Mouse (Mus musculus) heart, adult 2 months (tissue): Measurements from ENCODE around the gene Olfr136. TPM values are rescaled to one million over a fixed set of nuclear protein-coding genes. Genes with fewer than 3 reads are reported as not detected.

Experiments
- DNase-seq, 2 experiments: peaks; one replicate each; pipeline ENCODE4 v3.0.0; 2021
- H3K27ac ChIP-seq: fragments of 200-600 bp; 2 replicates; pipeline ENCODE4 v1.8.1; 2022
- H3K27me3 ChIP-seq: fragments of 200-500 bp; 2 replicates; pipeline ENCODE4 v1.6.1; 2012; ENCODE audit warnings: mild to moderate bottlenecking, low read length, inconsistent platforms, mixed read lengths; ENCODE audit not compliant: control insufficient read depth, insufficient read depth
- H3K36me3 ChIP-seq: fragments of 200-500 bp; 2 replicates; pipeline ENCODE4 v1.6.1; 2012; ENCODE audit warnings: low read length, inconsistent platforms; ENCODE audit not compliant: control insufficient read depth, insufficient read depth
- H3K4me1 ChIP-seq: fragments of 200-500 bp; 2 replicates; pipeline ENCODE4 v1.6.1; 2011; ENCODE audit warnings: low read length; ENCODE audit not compliant: control insufficient read depth, insufficient read depth
- H3K4me3 ChIP-seq: fragments of 200-600 bp; 2 replicates; pipeline ENCODE4 v1.8.1; 2022
- H3K79me2 ChIP-seq: fragments of 200-500 bp; replicated peaks from 2 replicates; pipeline ENCODE4 v1.6.1; 2012; ENCODE audit warnings: mild to moderate bottlenecking, inconsistent platforms, low read length, moderate library complexity, mixed read lengths; ENCODE audit not compliant: control insufficient read depth, insufficient read depth
- H3K9ac ChIP-seq: fragments of 200-500 bp; 2 replicates; pipeline ENCODE4 v1.6.1; 2012; ENCODE audit warnings: low read depth, mild to moderate bottlenecking, control low read depth, inconsistent platforms, low read length, mixed read lengths
- CTCF ChIP-seq: fragments of 200-600 bp; IDR thresholded peaks from 2 replicates; pipeline ENCODE4 v1.8.1; 2022; ENCODE audit warnings: antibody characterized with exemption, mild to moderate bottlenecking, moderate library complexity
- EP300 ChIP-seq: fragments of 200-500 bp; IDR thresholded peaks from 2 replicates; pipeline ENCODE4 v1.6.1; 2011; ENCODE audit warnings: low read depth, low read length, control low read depth; ENCODE audit not compliant: insufficient read depth
- POLR2A ChIP-seq: fragments of 200-500 bp; IDR thresholded peaks from 2 replicates; pipeline ENCODE4 v1.6.1; 2011; ENCODE audit warnings: mild to moderate bottlenecking, low read depth, low read length, control low read depth; ENCODE audit not compliant: insufficient read depth
- intact Hi-C: fragments of 180-260 bp; cut with DNase I; formaldehyde crosslinking; loops from one replicate; pipeline ENCODE4 v1.15.1; 2025
- long read RNA-seq: library from polyadenylated mRNA; stranded (forward); transcript quantifications from one replicate; pipeline ENCODE4 v2.0.0, GENCODE M21; 2021
- polyA plus RNA-seq: library from polyadenylated mRNA; depleted of rRNA; stranded (reverse); fragments of >200 nt; gene quantifications from 2 replicates; pipeline ENCODE4 v1.2.3, GENCODE M21; 2012; rRNA removed
- total RNA-seq, 2 experiments: library from RNA; stranded (reverse); gene quantifications; 2 replicates each; pipeline ENCODE4 v1.2.3; 2021

Olfr136 gene
- total RNA-seq (not detected), polyA plus RNA-seq (not detected in 2 replicates)
- long read RNA-seq, result 0 reads

DNA sequence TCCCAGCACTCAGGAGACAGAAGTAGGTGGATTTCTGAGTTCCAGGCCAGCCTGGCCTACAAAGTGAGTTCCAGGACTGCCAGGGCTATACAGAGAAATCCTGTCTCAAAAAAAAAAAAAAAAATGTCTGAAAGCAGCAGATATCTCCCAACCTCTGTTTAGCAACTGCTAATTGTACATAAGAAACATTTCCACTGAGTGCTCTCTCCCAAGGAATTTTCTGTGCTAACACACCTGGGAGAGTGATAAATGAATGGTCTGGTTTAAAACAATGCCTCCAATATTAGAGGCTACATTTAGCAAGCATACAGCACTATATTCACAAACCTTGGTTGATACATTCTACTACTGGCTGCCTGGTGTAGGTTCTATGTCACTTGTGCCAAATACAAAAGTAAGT lies at the start of gene Olfr136:
TSS of gene Olfr136 (plus strand) at position 301 of the 400 bp plus-strand sequence.
- TF ChIP-seq CTCF (no peak), EP300 (no peak), POLR2A (no peak)
- Histone ChIP-seq H3K36me3 (no peaks in the 10 kb centered on the region), H3K27me3 (no peaks in the 10 kb centered on the region), H3K79me2 (no peaks in the 10 kb centered on the region), H3K9ac (no peak within 1 kb of the TSS), H3K4me3 (no peak within 1 kb of the TSS), H3K4me1 (no peaks in the 10 kb centered on the region), H3K27ac (no peak within 1 kb of the TSS)
- intact Hi-C loops, result no loop called here
- DNase-seq, result no peak

DNA sequence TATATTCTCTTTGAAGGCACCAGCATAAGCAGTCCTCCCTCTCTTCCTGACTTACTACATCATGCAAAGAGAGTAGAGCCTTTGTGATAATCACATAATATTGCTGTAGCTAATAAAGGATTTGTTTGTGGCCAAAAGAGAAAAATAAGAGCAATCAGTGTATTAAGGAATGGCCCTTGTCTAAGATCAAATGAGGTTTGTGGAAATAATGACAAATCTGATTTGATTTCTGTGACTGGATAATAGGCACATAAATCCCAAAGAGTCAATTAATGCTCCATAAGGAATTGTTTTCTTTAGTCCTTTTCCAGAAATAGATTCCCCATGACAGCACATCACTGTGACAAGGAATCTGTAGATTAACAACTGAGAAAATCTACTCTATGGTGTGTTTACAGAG lies 22.2 kb upstream of the Olfr136 start, which contains the start of gene Olfr137:
TSS of gene Olfr137 (minus strand) at position 101 of the 400 bp plus-strand sequence.
- no peak within 1 kb of the TSS for H3K27ac ChIP-seq
- no peaks in the 10 kb centered on the region for H3K4me1 ChIP-seq
- H3K79me2 ChIP-seq, result no peaks in the 10 kb centered on the region
- intact Hi-C loops, result no loop called here
- no peak for DNase-seq
- no peaks in the 10 kb centered on the region for H3K36me3 ChIP-seq
- no peak within 1 kb of the TSS for H3K9ac ChIP-seq
- H3K27me3 ChIP-seq, result no peaks in the 10 kb centered on the region
- no peak within 1 kb of the TSS for H3K4me3 ChIP-seq
- TF ChIP-seq EP300 (no peak), POLR2A (no peak), CTCF (no peak)

Other genes starting within 250 kb of the Olfr136 start
- gene Olfr131, start 241.1 kb upstream of the Olfr136 start, total RNA-seq, result not detected
- gene Olfr131, start 241.1 kb upstream of the Olfr136 start, polyA plus RNA-seq, result not detected in 2 replicates
- not detected for gene Olfr132, start 195.3 kb upstream of the Olfr136 start, total RNA-seq
- gene Olfr132, start 195.3 kb upstream of the Olfr136 start, polyA plus RNA-seq, result not detected in 2 replicates
- gene Olfr133, start 184.6 kb upstream of the Olfr136 start, total RNA-seq, result not detected
- gene Olfr133, start 184.6 kb upstream of the Olfr136 start, polyA plus RNA-seq, result not detected in 2 replicates
- not detected for gene Olfr134, start 158.4 kb upstream of the Olfr136 start, total RNA-seq
- gene Olfr134, start 158.4 kb upstream of the Olfr136 start, polyA plus RNA-seq, result not detected in 2 replicates
- not detected for gene Olfr135, start 125.5 kb upstream of the Olfr136 start, total RNA-seq
- not detected in 2 replicates for gene Olfr135, start 125.5 kb upstream of the Olfr136 start, polyA plus RNA-seq
- gene Olfr138, start 68.8 kb upstream of the Olfr136 start, total RNA-seq, result not detected
- gene Olfr138, start 68.8 kb upstream of the Olfr136 start, polyA plus RNA-seq, result not detected in 2 replicates
- gene Olfr137, start 22.3 kb upstream of the Olfr136 start, total RNA-seq, result not detected
- gene Olfr137, start 22.3 kb upstream of the Olfr136 start, polyA plus RNA-seq, result not detected in 2 replicates
- not detected for gene Esp36, start 90.4 kb downstream of the Olfr136 start, total RNA-seq
- gene Esp36, start 90.4 kb downstream of the Olfr136 start, polyA plus RNA-seq, result not detected in 2 replicates
- gene Esp34, start 224.4 kb downstream of the Olfr136 start, total RNA-seq, result not detected
- gene Esp34, start 224.4 kb downstream of the Olfr136 start, polyA plus RNA-seq, result not detected in 2 replicates